Mouse (Mus musculus) layer of hippocampus, adult 9-11 months (tissue): Measurements from ENCODE around the gene Olfr721-ps1.

Experiments
- DNase-seq: peaks from one replicate; pipeline ENCODE4 v3.0.0; 2022

The Olfr721-ps1 gene

GRCm38 (mm10) chr14:14400998-14401397 lies at the start of gene Olfr721-ps1:
Gene Olfr721-ps1 (plus strand): TSS chr14:14401298.
- DNase-seq, result no peak

GRCm38 (mm10) chr14:14351721-14352590 lies 49.1 kb upstream of the Olfr721-ps1 start:
- no peak for DNase-seq

GRCm38 (mm10) chr14:14352606-14353005 lies 48.5 kb upstream of the Olfr721-ps1 start:
- no peak for DNase-seq

DNA sequence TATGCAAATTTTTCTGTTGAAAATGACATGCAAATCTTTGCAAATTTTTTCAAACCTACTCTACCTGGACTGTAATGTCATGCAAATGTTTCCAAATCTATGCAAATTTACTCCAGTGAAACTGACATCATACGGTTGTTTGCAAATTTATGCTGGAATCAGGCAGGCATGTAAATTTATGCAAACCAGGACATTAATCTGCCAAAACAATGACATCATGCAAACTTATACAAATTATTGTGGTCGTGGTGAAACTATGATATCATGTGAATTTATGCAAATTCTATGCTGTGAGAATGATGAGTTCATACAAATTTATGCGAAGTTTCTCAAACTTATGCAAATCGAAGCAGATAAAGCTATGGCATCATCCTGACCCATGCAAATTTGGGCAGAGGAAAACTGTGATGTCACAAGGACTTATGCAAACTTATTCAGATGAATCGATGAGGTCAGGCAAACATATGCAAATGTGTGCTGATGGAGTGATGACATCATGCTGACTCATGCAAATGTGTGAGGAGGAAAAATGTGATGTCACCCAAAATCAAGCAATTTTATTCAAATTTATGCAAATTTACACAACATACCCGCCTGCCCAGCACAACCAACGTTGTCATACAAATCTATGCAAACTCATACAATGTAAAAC lies 47.9 kb upstream of the Olfr721-ps1 start:
- DNase-seq, result no peak

DNA sequence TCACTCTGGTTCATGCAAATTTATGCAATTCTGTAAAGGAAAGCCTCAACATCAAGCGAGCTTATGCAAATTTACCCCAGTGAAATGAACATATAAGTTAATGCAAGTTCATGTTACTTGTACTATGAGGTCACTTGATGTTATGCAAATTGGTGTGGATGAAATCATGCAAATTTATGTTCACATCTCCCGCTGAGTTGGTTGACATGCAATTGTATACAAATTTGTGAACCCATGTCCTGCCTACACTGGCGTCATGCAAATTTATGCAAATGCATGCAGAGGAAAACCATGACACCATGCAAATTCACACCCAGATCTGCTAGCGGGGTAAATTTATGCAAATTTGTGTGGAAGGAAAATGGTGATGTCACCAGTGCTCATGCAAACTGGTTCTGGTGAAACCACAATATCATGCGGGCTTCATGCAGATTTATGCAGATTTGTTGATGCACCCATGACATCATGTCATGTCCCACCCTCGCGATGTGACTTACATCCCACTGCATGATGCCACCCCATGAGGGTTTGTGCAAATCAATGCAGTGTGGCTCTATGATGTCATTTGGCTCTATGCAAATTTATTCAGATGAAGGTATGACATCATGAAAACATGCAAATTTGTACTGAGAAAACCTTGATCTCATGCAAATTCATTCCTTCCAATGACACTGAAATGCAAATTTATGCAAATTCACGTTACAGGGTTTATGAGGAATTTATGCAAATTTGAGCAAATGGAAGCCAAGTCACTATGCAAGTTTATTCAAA lies 47.2 kb upstream of the Olfr721-ps1 start:
- no peak for DNase-seq

- DNase-seq, result no peak
Measured at GRCm38 (mm10) chr14:14354511-14355359, 46.4 kb upstream of the Olfr721-ps1 start.

DNA sequence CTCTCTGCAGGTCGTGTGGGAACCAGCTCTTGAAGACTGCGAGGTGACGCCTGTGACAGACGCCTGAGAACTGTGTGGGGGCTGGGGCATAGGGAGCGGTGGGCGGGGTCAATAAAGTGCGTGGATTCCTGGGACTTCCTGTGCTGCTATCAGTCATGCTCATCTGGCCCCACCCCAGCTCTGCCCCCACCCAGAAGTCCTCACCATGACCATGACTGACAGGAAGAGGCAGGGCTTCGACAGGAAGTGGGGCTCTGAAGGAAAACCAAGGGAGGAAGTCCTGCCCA lies 45.8 kb upstream of the Olfr721-ps1 start:
- DNase-seq, result no peak

- no peak for DNase-seq
Measured at GRCm38 (mm10) chr14:14395535-14395934, 5.6 kb upstream of the Olfr721-ps1 start.

DNA sequence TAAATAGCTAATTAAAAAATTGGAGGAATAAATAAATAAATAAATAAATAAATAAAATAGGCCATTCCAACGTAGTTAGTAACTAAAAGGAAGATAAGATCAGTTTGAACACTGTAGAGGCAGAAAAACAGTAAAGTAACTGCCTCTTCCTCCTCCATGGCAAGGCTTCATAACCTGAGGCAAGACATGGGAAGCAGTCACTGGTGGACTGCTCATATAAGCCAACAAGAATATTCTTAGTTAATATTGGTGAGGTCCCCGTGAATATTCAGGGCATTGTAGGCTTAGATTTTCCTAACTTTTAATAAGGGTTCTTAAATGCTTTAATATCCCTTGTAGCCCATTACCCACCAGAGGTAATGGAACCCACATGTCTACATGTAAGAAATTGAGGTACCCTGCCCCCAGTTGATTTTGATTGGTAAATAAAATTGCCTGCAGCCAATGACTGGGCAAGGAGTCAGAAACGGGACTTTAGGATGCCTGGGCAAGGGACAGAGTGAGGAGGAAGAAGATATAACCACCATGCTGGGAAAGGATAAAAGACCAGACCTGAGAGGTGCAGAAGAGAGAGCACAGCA lies 35.1 kb downstream of the Olfr721-ps1 start:
- no peak for DNase-seq
